Mouse (Mus musculus): ENCODE measurements at regions not wholly inside any gene's neighbourhood (a gene's known extent, or its start where the extent isn't known, plus 50 kb on each side); places are given as distances from the start of the nearest gene placed in this dataset.

GRCm38 (mm10) chr15:59786706-59787425, 229.5 kb downstream of the 4933412E24Rik start:
- CTCF ChIA-PET, result no interaction called here

- CTCF ChIA-PET, result no interaction called here
Measured at GRCm38 (mm10) chr15:59785981-59786380, 230.4 kb downstream of the 4933412E24Rik start.

GRCm38 (mm10) chr15:59784556-59784929, 231.9 kb downstream of the 4933412E24Rik start:
- CTCF ChIA-PET, result no interaction called here

DNA sequence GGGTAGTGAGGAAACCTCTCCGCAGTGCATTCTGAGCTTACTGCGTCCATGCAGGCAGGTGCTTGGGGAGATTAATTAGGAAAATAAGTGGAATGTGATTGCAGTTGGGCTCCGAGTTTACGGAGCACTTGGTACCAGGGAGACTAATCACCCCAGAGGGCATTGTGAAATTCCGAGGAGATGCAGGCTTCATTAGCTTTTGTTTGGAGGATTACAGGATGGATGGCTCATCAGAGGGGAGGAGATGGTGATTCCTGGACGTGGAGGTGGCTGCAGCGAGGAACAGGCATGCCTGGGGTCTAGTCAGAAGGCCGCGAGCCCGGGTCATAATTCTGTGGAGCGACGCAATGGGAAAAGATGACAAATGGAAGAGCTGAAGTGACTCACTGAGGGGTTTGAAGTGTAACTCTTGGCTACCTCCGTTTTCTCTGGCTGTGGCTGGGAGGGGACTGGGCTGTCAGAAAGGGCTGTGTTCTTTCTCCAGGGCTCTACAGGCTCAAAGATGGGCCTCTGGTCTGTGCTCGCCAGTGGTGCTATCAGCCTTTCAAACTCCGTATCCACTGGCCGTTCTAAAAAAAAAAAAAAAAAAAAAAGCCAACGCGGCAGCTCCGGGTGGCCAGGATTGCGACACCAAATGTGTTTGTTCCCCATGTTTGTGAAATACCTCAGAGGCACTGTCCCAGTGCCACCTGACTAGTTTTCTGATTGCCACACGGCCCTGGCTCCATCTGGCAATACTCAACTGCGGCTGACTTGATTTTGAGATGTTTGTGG, 232.4 kb downstream of the 4933412E24Rik start:
- CTCF ChIA-PET, result no interaction called here

- CTCF ChIA-PET, result no interaction called here
Measured at GRCm38 (mm10) chr15:59783393-59783781, 233.0 kb downstream of the 4933412E24Rik start.

GRCm38 (mm10) chr15:59780506-59780905, 235.9 kb downstream of the 4933412E24Rik start:
- CTCF ChIA-PET, result no interaction called here

DNA sequence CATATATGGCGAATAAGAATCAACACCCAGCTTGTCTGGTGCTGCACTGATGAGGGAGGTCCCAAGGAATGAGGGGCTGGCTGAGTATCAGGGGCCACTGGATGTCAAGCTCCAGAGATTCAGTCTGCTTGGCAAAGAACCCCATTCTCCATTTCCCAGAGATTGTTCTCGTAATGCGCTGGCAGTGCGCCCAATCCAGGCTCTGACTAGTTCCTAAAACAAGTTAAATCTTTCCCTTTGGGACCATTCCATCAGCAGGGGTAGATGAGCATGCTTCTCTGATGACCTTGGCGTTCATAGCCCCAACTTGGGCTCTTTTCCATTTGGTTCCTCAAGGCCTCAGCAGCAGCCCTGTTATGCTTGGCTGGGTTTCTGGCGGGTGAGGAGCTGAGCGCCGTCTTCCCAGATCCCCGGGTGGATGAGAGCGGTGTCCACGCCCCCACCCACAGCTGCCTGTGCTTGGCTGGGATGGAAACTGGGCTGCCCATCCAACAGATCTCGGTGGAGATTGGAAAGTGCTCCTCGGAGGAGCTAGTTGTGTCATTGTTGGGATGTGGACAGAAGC, 239.0 kb downstream of the 4933412E24Rik start:
- CTCF ChIA-PET, result no interaction called here

DNA sequence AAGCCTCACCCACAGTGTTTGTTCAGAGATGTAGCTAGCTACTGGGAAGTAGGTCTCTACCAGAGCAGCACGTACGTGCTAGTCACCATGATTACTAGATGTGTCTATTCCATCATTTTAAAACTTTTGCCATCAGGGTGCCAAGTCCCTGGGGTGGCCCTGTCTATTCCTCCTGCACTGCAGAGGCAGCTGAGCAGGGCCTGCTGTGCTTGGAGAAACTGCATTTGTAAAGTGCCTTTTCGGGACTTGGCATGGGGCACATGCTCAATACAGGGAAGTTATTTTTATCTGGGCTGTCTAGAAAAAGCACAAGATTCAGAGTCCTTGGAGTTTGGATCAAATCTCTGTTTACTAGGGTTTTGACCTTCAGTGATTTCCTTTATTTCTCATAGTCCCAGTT, 240.6 kb downstream of the 4933412E24Rik start:
- CTCF ChIA-PET, result no interaction called here

DNA sequence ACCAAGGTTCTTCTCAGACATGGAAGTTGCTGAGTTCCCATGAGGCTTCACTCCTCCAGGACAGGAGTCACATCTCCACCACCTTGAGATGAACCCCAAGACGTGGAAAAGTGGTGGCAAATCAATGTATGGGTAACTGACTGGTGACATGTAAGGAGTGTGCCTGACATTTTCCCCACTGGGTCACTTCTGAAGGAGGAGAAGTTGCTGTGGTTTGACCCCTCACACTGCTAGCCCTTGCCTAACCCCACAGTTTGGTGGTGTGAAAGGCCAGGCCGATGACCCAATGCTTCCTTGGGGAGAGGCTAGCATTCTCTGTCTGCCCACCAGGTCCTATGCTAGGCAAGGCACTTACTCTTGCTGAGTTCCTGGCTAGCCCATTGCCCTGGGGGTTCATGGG, 242.4 kb downstream of the 4933412E24Rik start:
- CTCF ChIA-PET, result no interaction called here

DNA sequence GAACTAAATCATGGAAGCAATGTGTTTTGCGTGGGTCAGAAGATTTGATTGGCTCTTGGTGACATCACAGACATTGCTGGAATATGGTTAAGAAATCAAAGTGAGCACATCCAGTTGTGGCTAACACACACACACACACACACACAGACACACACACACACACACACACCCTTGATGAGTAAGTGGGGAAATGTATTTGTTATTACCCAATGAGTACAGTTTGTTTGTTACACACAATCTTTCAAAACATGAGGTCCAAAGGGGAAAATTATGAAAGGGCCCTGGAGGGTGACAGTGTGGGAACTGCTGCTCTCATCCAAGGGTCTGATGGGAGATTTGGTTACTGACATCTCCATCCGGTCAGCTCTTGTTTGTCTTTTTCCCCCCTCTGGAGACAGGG, 243.8 kb downstream of the 4933412E24Rik start:
- CTCF ChIA-PET, result interaction anchor here (0.6 kb wide), 1 partner anchor 851 kb away, joined by 4 read pairs; no protein-coding TSS in a partner anchor

GRCm38 (mm10) chr15:59762061-59762460, 254.4 kb downstream of the 4933412E24Rik start:
- CTCF ChIA-PET, result no interaction called here

GRCm38 (mm10) chr15:59760490-59760889, 255.9 kb downstream of the 4933412E24Rik start:
- CTCF ChIA-PET, result interaction anchor here (1.0 kb wide), 1 partner anchor 32 kb away, joined by 5 read pairs; no protein-coding TSS in a partner anchor

GRCm38 (mm10) chr15:59759566-59759965, 256.8 kb downstream of the 4933412E24Rik start:
- CTCF ChIA-PET, result no interaction called here

GRCm38 (mm10) chr15:59758971-59759370, 257.4 kb downstream of the 4933412E24Rik start:
- CTCF ChIA-PET, result no interaction called here

GRCm38 (mm10) chr15:59756141-59756540, 260.3 kb downstream of the 4933412E24Rik start:
- CTCF ChIA-PET, result no interaction called here

- CTCF ChIA-PET, result no interaction called here
Measured at GRCm38 (mm10) chr15:59754906-59755305, 261.5 kb downstream of the 4933412E24Rik start.

DNA sequence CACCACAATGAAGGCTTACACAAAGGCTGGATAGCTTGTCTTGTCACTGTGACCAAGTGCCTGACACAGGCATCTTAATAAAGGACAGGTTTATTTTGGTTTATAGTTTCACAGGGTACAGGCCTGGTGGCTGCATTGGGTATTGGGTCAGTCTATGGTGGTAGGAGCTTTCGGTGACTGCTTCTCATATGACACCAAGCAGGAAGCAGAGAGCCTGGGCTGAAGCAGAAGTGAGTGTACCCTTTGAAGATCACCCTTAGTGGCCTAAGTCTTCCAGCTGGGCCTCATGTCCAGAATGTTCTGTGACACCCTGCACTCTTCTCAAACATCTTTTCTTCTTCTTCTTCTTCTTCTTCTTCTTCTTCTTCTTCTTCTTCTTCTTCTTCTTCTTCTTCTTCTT, 264.1 kb downstream of the 4933412E24Rik start:
- CTCF ChIA-PET, result no interaction called here

GRCm38 (mm10) chr15:59746290-59746689, 270.1 kb downstream of the 4933412E24Rik start:
- CTCF ChIA-PET, result no interaction called here

GRCm38 (mm10) chr15:59744411-59744931, 271.9 kb downstream of the 4933412E24Rik start:
- CTCF ChIA-PET, result no interaction called here

GRCm38 (mm10) chr15:59739197-59739596, 277.2 kb downstream of the 4933412E24Rik start:
- CTCF ChIA-PET, result no interaction called here

DNA sequence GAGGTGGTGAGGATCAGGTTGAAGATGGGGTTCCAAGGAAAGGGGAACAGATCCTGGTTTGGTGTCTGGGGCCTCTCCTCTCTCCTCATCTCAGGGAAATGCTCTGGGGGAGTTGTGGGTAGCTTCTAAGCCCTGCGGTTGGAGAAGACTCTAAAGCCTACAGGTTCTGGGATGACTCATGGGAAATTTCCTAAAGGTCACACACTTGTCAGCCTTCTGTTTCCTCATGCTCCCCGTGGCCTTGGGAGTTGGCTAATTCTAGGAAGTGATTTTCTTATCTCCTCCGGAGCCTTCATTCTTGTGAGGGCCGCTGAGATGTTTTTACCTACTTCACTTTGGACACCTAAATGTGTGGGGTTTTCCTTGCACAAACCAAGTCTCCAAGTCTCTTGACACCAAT, 279.2 kb downstream of the 4933412E24Rik start:
- CTCF ChIA-PET, result no interaction called here

DNA sequence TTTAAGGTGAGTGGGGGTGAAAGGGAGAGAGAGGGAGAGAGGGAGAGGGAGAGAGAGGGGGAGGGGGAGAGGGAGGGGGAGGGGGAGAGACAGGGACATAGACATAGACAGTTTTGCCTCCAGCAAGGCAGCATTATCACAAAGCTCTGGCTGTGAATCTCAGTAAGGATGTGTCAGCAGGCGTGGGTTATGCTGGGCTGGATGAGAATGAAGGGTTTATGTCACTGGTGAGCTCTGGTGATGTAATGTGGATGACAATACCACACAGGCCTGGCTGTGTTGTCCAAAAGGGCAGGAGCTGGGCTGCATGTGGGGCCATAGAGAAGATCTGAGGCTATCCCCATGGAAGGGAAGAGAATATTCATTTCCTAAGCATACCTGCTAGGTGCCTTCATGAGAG, 282.0 kb downstream of the 4933412E24Rik start:
- CTCF ChIA-PET, result no interaction called here

DNA sequence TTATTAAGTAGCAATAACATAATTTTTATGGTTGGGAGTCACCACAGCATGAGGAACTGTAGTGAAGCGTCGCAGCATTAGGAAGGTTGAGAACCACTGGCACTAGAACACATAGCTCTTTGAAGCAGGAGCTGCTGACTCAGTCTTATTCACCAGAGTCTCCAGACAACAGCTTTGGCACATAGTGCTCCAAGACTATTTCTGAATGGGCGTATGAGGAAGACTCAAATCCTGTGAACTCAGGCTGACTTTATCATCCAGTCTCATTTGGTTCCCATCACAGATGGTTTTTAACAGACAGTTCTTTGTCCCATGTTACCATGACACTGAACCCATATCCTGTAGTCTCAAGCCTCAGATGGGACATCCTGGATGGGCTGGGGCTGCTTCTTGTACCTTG, 282.5 kb downstream of the 4933412E24Rik start:
- CTCF ChIA-PET, result no interaction called here

All from spleen, embryonic (tissue).